Comparison of ENCODE assay signal across 20 mouse cellular contexts in the genomic region with DNA sequence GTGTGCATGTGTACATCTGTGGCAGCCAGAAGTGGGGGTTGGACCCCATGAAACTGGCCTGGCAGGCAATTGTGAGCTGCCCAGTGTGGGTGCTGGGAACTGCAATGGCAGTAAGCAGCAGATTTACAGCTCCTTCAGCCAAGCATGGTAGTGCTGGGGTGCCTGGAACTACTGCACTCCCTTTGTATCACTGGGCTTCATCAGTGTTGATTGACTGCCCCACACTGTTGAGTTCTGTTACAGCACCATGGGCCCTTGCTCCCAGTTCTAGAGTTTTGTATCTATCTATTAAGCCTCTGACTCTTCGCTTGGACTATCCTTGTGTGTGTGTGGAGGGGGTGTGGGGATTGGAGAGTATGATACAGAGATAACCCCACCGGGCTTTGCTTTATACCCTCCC. TPM values are rescaled to one million over a fixed set of nuclear protein-coding genes. Genes with fewer than 3 reads are reported as not detected.
DNase-seq lines count a peak whose midpoint lies in the region; ATAC-seq and TF ChIP-seq lines count a peak whose summit lies in the region.
"Had no signal": no experiment of that assay in that cellular context is flagged by ENCODE, and none has a peak within 500 bp of the region (broad histone marks: within the 10 kb centered on the region; RNA-seq: fewer than 3 reads in every experiment).

No protein-coding gene starts in this region.

- no peak overlapping the region for H3K4me2 ChIP-seq in kidney, embryonic 15.5 days
- no peak overlapping the region for H3K4me2 ChIP-seq in kidney, embryonic 16.5 days (replicated peaks; ENCODE audit: low read depth, low read length)
- H3K4me2 ChIP-seq: liver, embryonic 15.5 days; midbrain, embryonic 12.5 days; neural tube, embryonic 15.5 days had no signal

- no peaks in the 10 kb centered on the region for H3K9me3 ChIP-seq in kidney, embryonic 15.5 days (replicated peaks)
- no peaks in the 10 kb centered on the region for H3K9me3 ChIP-seq in kidney, embryonic 16.5 days (ENCODE audit: low read length)
- H3K9me3 ChIP-seq: liver, embryonic 15.5 days; midbrain, embryonic 12.5 days; neural tube, embryonic 15.5 days had no signal

- TF ChIP-seq POLR2A in lung, adult 2 months (IDR thresholded peaks at IDR 0.05; ENCODE audit: borderline replicate concordance, extremely low read depth, low read depth, low read length) = no peak

- peak overlapping the region; percentile 45; the same call in 1 of the 2 replicates for H3K27ac ChIP-seq in kidney, embryonic 15.5 days
- no peak overlapping the region; the same call in 1 of the 2 replicates for H3K27ac ChIP-seq in kidney, embryonic 16.5 days (ENCODE audit: low read length)
- H3K27ac ChIP-seq: hindbrain, embryonic 10.5 days; liver, embryonic 15.5 days; midbrain, embryonic 12.5 days; neural tube, embryonic 15.5 days had no signal

- H3K27me3 ChIP-seq in kidney, embryonic 15.5 days = peaks cover 33% of the 10 kb centered on the region
- peaks cover 19% of the 10 kb centered on the region for H3K27me3 ChIP-seq in kidney, embryonic 16.5 days (ENCODE audit: insufficient read depth, low read length)

- WGBS in kidney, embryonic 15.5 days = 78% methylated on average over 2 of the region's 2 CpGs
- 73% methylated on average over 2 of the region's 2 CpGs for WGBS in kidney, embryonic 16.5 days
- 38% methylated on average over 2 of the region's 2 CpGs for WGBS in lung, adult 2 months

- TF ChIP-seq CTCF in lung, adult 2 months (IDR thresholded peaks at IDR 0.05; ENCODE audit: insufficient read depth, low read length) = peak; percentile 34; the same call in 1 of the 2 replicates

- no peak overlapping the region for H3K4me3 ChIP-seq in kidney, embryonic 15.5 days (replicated peaks)
- no peak overlapping the region for H3K4me3 ChIP-seq in kidney, embryonic 16.5 days (ENCODE audit: low read length)
- H3K4me3 ChIP-seq in lung, adult 2 months (replicated peaks; ENCODE audit: extremely low read depth, low read depth, low read length) = no peak overlapping the region
- H3K4me3 ChIP-seq: erythroblast, embryonic 14.5 days; hindbrain, embryonic 10.5 days; liver, embryonic 15.5 days; midbrain, embryonic 12.5 days; neural tube, embryonic 15.5 days had no signal

- H3K9ac ChIP-seq in kidney, embryonic 15.5 days = no peak overlapping the region
- no peak overlapping the region for H3K9ac ChIP-seq in kidney, embryonic 16.5 days (replicated peaks; ENCODE audit: low read length)
- H3K9ac ChIP-seq: liver, embryonic 15.5 days; midbrain, embryonic 12.5 days; neural tube, embryonic 15.5 days had no signal

- no peaks in the 10 kb centered on the region for H3K36me3 ChIP-seq in kidney, embryonic 15.5 days
- no peaks in the 10 kb centered on the region for H3K36me3 ChIP-seq in kidney, embryonic 16.5 days (ENCODE audit: insufficient read depth, low read length)
- H3K36me3 ChIP-seq: hindbrain, embryonic 10.5 days; liver, embryonic 15.5 days; midbrain, embryonic 12.5 days; neural tube, embryonic 15.5 days had no signal

- ATAC-seq in kidney, embryonic 15.5 days (replicated peaks; ENCODE audit: low FRiP score) = no peak
- no peak for ATAC-seq in kidney, embryonic 16.5 days (ENCODE audit: low FRiP score, low TSS enrichment)
- ATAC-seq: forebrain, embryonic 14.5 days had no signal

- peaks cover 19% of the 10 kb centered on the region for H3K4me1 ChIP-seq in kidney, embryonic 15.5 days
- peaks cover 8% of the 10 kb centered on the region; the same call in 1 of the 2 replicates for H3K4me1 ChIP-seq in kidney, embryonic 16.5 days (ENCODE audit: insufficient read depth, low read length)
- peaks cover 12% of the 10 kb centered on the region for H3K4me1 ChIP-seq in lung, adult 2 months (ENCODE audit: control insufficient read depth, insufficient read depth, low read length)

- no peak for DNase-seq in lung, adult 2 months
- no peak for DNase-seq in lung, postnatal 36 days
- DNase-seq in adipocyte (ENCODE audit: low spot score) = peak; percentile 12
- no peak for DNase-seq in right cerebral cortex, adult 2 months (ENCODE audit: low spot score in 2 of 2)
- DNase-seq in natural killer cell, adult 2 months (ENCODE audit: low spot score in 2 of 2) = no peak
- DNase-seq: adrenal gland, adult 8-10 months; cerebellum, adult 18-20 months; lung, postnatal 4 days; thymus, adult 2 months had no signal

RNA-seq across cellular contexts. Expression of gene Exoc3l2, which starts 14.0 kb away (rescaled TPM):
- 3.0 TPM in 2 replicates for polyA plus RNA-seq in kidney, embryonic 15.5 days (2015; fragmentation: Nextera tagmentation; extraction: Ambion mirVana)
- 2.9 and 3.8 TPM in 2 replicates for polyA plus RNA-seq in kidney, embryonic 16.5 days (2015; fragmentation: Nextera tagmentation; extraction: Ambion mirVana)
- polyA plus RNA-seq in lung, adult 2 months (2012; rRNA removed) = 2.7 and 3.4 TPM in 2 replicates

RNA-seq across cellular contexts. Expression of gene Mark4, which starts 18.5 kb away (rescaled TPM):
- polyA plus RNA-seq in kidney, embryonic 15.5 days (2015; fragmentation: Nextera tagmentation; extraction: Ambion mirVana) = 6.6 and 9.4 TPM in 2 replicates
- polyA plus RNA-seq in kidney, embryonic 16.5 days (2015; fragmentation: Nextera tagmentation; extraction: Ambion mirVana) = 6.8 and 6.9 TPM in 2 replicates
- polyA plus RNA-seq in lung, adult 2 months (2012; rRNA removed) = 29.2 and 34.3 TPM in 2 replicates

RNA-seq across cellular contexts. Expression of gene Bloc1s3, which starts 31.1 kb away (rescaled TPM):
- 2.3 and 2.6 TPM in 2 replicates for polyA plus RNA-seq in kidney, embryonic 15.5 days (2015; fragmentation: Nextera tagmentation; extraction: Ambion mirVana)
- polyA plus RNA-seq in kidney, embryonic 16.5 days (2015; fragmentation: Nextera tagmentation; extraction: Ambion mirVana) = 1.8 and 2.2 TPM in 2 replicates
- 12.2 and 12.9 TPM in 2 replicates for polyA plus RNA-seq in lung, adult 2 months (2012; rRNA removed)

RNA-seq across cellular contexts. Expression of gene Trappc6a, which starts 31.1 kb away (rescaled TPM):
- 76.2 and 81.2 TPM in 2 replicates for polyA plus RNA-seq in kidney, embryonic 15.5 days (2015; fragmentation: Nextera tagmentation; extraction: Ambion mirVana)
- 89.7 and 94.2 TPM in 2 replicates for polyA plus RNA-seq in kidney, embryonic 16.5 days (2015; fragmentation: Nextera tagmentation; extraction: Ambion mirVana)
- polyA plus RNA-seq in lung, adult 2 months (2012; rRNA removed) = 63.1 and 93.4 TPM in 2 replicates

RNA-seq across cellular contexts. Expression of gene Nkpd1, which starts 40.6 kb away (rescaled TPM):
- 0.10 and 0.15 TPM in 2 replicates for polyA plus RNA-seq in kidney, embryonic 15.5 days (2015; fragmentation: Nextera tagmentation; extraction: Ambion mirVana)
- 0.11 and 0.14 TPM in 2 replicates for polyA plus RNA-seq in kidney, embryonic 16.5 days (2015; fragmentation: Nextera tagmentation; extraction: Ambion mirVana)
- polyA plus RNA-seq in lung, adult 2 months (2012; rRNA removed) = 0.62 and 17.3 TPM in 2 replicates
- polyA plus RNA-seq: embryonic facial prominence, embryonic 11.5 days; heart, embryonic 14.5 days; liver, embryonic 15.5 days; stomach, embryonic 14.5 days had no signal
